Mouse (Mus musculus) retina, embryonic 14.5 days (tissue): ENCODE measurements at regions not wholly inside any gene's neighbourhood (a gene's known extent, or its start where the extent isn't known, plus 50 kb on each side); places are given as distances from the start of the nearest gene placed in this dataset.

Source experiments
- DNase-seq: peaks from one replicate; pipeline ENCODE4 v3.0.0-alpha.2; 2015; ENCODE audit warnings: low spot score

- DNase-seq: no peak
Observed at GRCm38 (mm10) chr17:85508386-85508785, 105.0 kb upstream of the Six3 start.

DNA sequence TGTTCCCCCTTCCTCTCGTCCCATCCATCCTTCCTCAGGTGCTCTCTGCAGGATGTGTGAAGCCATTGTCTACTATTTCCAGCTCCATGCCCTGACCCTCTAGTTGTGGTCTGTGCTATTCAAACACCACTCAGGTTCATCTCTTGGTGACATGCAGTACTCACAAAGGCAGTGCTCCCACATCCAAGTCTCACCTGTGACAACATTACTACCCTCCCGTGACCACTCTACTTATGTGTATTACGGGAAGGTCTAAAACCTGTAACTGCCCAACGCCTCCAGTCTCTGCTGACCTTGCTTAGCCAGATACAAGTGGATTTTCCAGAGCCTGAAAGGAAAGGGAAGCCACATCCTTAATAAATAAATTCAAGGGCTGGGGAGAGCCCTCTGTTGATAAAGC is 100.4 kb upstream of the Six3 start:
- DNase-seq: no peak

GRCm38 (mm10) chr17:85513936-85514335 is 99.5 kb upstream of the Six3 start:
- DNase-seq: no peak

- DNase-seq: no peak
Observed at GRCm38 (mm10) chr17:85514396-85514795, 99.0 kb upstream of the Six3 start.

- DNase-seq: peak; percentile 76
Observed at GRCm38 (mm10) chr17:85517301-85517700, 96.1 kb upstream of the Six3 start.

- DNase-seq: no peak
Observed at GRCm38 (mm10) chr17:85518513-85518912, 94.9 kb upstream of the Six3 start.

- peak; percentile 62 for DNase-seq
Observed at GRCm38 (mm10) chr17:85527327-85527698, 86.1 kb upstream of the Six3 start.

DNA sequence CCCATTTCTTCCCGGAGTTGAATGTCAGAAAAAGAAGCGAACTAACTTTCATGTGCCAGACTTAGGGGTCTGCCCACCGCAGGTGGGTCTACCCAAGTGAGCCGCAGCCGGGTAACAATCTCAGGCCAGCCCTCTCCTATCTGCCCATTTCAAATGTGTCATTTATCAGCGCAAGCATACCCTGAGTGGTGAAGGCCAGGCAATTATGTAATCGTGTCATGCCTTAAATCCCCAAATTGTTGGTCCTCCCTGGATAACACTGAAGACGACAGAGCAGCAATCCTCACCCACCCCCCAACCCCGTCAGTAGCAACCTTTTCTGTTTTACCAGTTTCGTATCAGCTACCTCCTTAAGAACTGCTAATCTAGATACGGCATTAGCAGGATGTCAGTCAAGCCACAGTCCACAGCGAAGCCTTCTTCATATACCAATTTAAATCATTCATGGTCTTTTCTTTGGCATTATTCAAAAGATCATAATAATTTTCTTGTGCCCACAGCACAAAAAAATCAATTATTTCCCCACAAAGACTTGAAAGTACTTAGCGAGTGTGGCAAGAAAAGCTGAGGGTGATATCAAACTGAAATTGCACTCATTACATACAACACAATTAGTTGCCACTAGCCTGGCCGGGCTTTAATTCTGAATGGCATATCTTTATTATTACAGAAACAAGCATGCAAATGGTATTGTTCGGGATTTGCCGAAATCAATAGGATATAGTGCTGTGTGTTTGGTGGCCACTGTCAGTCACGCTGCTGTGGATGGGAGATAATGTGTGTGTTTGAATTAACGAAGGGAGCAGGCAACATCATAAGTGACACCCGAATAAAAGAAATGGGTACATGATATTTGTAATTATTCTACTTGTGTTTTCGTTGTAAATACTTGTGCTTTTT is 85.1 kb upstream of the Six3 start:
- DNase-seq: peak; percentile 45

- DNase-seq: no peak
Observed at GRCm38 (mm10) chr17:85536311-85536710, 77.1 kb upstream of the Six3 start.

GRCm38 (mm10) chr17:85541258-85541777 is 72.1 kb upstream of the Six3 start:
- no peak for DNase-seq

GRCm38 (mm10) chr17:85548061-85548460 is 65.3 kb upstream of the Six3 start:
- DNase-seq: no peak

GRCm38 (mm10) chr17:85561006-85561405 is 52.4 kb upstream of the Six3 start:
- DNase-seq: no peak

DNA sequence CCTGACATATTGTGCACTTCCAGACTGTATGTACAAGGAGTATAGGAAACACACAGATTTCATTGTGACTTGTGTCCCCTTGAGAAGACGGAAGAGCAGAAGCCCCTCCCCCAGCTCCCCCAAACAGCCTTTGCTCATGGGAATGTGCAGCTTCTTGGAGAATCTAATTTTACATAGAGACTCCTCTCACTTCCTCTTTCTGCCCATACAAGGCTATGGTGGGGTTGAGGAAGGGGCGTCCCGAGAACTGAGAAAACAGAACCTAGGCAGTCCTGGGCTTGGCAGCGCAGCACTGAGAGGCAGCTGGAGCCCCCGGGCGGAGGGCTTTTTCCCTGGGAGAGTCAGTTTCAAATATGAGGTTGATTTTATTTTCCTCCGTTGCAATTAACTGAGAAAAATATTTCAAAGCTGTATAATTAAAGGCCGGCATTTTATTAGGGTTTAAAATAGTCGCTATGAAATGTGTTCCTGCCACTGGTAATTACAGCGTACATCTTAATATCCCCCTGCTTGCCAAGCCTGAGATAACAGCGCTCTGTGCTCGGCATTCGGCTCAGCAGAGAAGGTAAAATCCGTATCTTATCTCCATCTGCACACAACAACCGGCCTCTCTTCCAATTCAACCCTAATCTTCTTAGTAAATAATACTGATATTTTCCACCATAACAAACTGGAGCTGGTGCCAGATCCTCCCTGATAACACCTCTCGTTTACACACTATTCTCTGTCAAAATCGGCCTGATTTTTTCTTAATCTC is 50.7 kb upstream of the Six3 start:
- no peak for DNase-seq

- no peak for DNase-seq
Observed at GRCm38 (mm10) chr17:85563391-85563790, 50.0 kb upstream of the Six3 start.
